Mouse (Mus musculus): ENCODE data around the gene Thsd4. TPM values are rescaled to one million over a fixed set of nuclear protein-coding genes. Genes with fewer than 3 reads are reported as not detected.
A peak's percentile ranks its signal among the peaks of the same experiment; 100 is the strongest.

Thsd4 gene
- polyA plus RNA-seq, 1 experiment, result 4.3 TPM

- Histone ChIP-seq H3K4me3 (ENCODE audit: control insufficient read depth, insufficient read depth, low read length) (no peak overlapping the region), H3K4me1 (replicated peaks; ENCODE audit: control insufficient read depth, insufficient read depth, low read length) (no peaks in the 10 kb centered on the region), H3K27me3 (ENCODE audit: control insufficient read depth, insufficient read depth, low read length) (no peaks in the 10 kb centered on the region), H3K36me3 (ENCODE audit: control insufficient read depth, insufficient read depth, low read length) (no peaks in the 10 kb centered on the region), H3K27ac (ENCODE audit: control insufficient read depth, insufficient read depth, low read length) (no peak overlapping the region)
- no peak for TF ChIP-seq POLR2A (IDR thresholded peaks at IDR 0.05; ENCODE audit: control insufficient read depth, extremely low read depth, insufficient read depth, low read length, poor library complexity)
- TF ChIP-seq CTCF (IDR thresholded peaks at IDR 0.05; ENCODE audit: borderline replicate concordance, control insufficient read depth, extremely low read depth, insufficient read depth, low read length, poor library complexity), result no peak
- 82% methylated on average over 8 of the region's 8 CpGs for WGBS
- DNase-seq, result no peak
Measured at GRCm38 (mm10) chr9:60002323-60002722, 519.5 kb downstream of the Thsd4 start.

- no peak for TF ChIP-seq POLR2A (IDR thresholded peaks at IDR 0.05; ENCODE audit: control insufficient read depth, extremely low read depth, insufficient read depth, low read length, poor library complexity)
- TF ChIP-seq CTCF (IDR thresholded peaks at IDR 0.05; ENCODE audit: borderline replicate concordance, control insufficient read depth, extremely low read depth, insufficient read depth, low read length, poor library complexity), result no peak
- no peaks in the 10 kb centered on the region for H3K4me1 ChIP-seq (replicated peaks; ENCODE audit: control insufficient read depth, insufficient read depth, low read length)
- H3K27me3 ChIP-seq (ENCODE audit: control insufficient read depth, insufficient read depth, low read length), result no peaks in the 10 kb centered on the region
- no peak for DNase-seq
- H3K27ac ChIP-seq (ENCODE audit: control insufficient read depth, insufficient read depth, low read length), result no peak overlapping the region
- WGBS, result 90% methylated on average over 3 of the region's 3 CpGs
- H3K4me3 ChIP-seq (ENCODE audit: control insufficient read depth, insufficient read depth, low read length), result no peak overlapping the region
- no peaks in the 10 kb centered on the region for H3K36me3 ChIP-seq (ENCODE audit: control insufficient read depth, insufficient read depth, low read length)
Measured at GRCm38 (mm10) chr9:60001444-60001843, 520.4 kb downstream of the Thsd4 start.

- Histone ChIP-seq H3K4me1 (replicated peaks; ENCODE audit: control insufficient read depth, insufficient read depth, low read length) (no peaks in the 10 kb centered on the region), H3K36me3 (ENCODE audit: control insufficient read depth, insufficient read depth, low read length) (no peaks in the 10 kb centered on the region), H3K27me3 (ENCODE audit: control insufficient read depth, insufficient read depth, low read length) (no peaks in the 10 kb centered on the region), H3K4me3 (ENCODE audit: control insufficient read depth, insufficient read depth, low read length) (no peak overlapping the region), H3K27ac (ENCODE audit: control insufficient read depth, insufficient read depth, low read length) (no peak overlapping the region)
- TF ChIP-seq POLR2A (IDR thresholded peaks at IDR 0.05; ENCODE audit: control insufficient read depth, extremely low read depth, insufficient read depth, low read length, poor library complexity), result no peak
- no peak for TF ChIP-seq CTCF (IDR thresholded peaks at IDR 0.05; ENCODE audit: borderline replicate concordance, control insufficient read depth, extremely low read depth, insufficient read depth, low read length, poor library complexity)
- DNase-seq, result no peak
- 94% methylated on average over 4 of the region's 4 CpGs for WGBS
Measured at GRCm38 (mm10) chr9:59997725-59998124, 524.1 kb downstream of the Thsd4 start.

- TF ChIP-seq CTCF (IDR thresholded peaks at IDR 0.05; ENCODE audit: borderline replicate concordance, control insufficient read depth, extremely low read depth, insufficient read depth, low read length, poor library complexity) (no peak), POLR2A (IDR thresholded peaks at IDR 0.05; ENCODE audit: control insufficient read depth, extremely low read depth, insufficient read depth, low read length, poor library complexity) (no peak)
Measured at GRCm38 (mm10) chr9:59991407-59991806, 530.4 kb downstream of the Thsd4 start.

GRCm38 (mm10) chr9:59989864-59990263, 532.0 kb downstream of the Thsd4 start:
- Histone ChIP-seq H3K36me3 (ENCODE audit: control insufficient read depth, insufficient read depth, low read length) (no peaks in the 10 kb centered on the region), H3K27me3 (ENCODE audit: control insufficient read depth, insufficient read depth, low read length) (no peaks in the 10 kb centered on the region), H3K27ac (ENCODE audit: control insufficient read depth, insufficient read depth, low read length) (no peak overlapping the region), H3K4me1 (replicated peaks; ENCODE audit: control insufficient read depth, insufficient read depth, low read length) (no peaks in the 10 kb centered on the region), H3K4me3 (ENCODE audit: control insufficient read depth, insufficient read depth, low read length) (no peak overlapping the region)
- TF ChIP-seq POLR2A (IDR thresholded peaks at IDR 0.05; ENCODE audit: control insufficient read depth, extremely low read depth, insufficient read depth, low read length, poor library complexity), result no peak
- TF ChIP-seq CTCF (IDR thresholded peaks at IDR 0.05; ENCODE audit: borderline replicate concordance, control insufficient read depth, extremely low read depth, insufficient read depth, low read length, poor library complexity), result no peak
- WGBS, result 0% methylated on average over 1 of the region's 1 CpGs
- peak; percentile 54 for DNase-seq

More at GRCm38 (mm10) chr9:59991407-59991806, 530.4 kb downstream of the Thsd4 start:
- no peaks in the 10 kb centered on the region for H3K27me3 ChIP-seq (ENCODE audit: control insufficient read depth, insufficient read depth, low read length)
- H3K36me3 ChIP-seq (ENCODE audit: control insufficient read depth, insufficient read depth, low read length), result no peaks in the 10 kb centered on the region
- no peaks in the 10 kb centered on the region for H3K4me1 ChIP-seq (replicated peaks; ENCODE audit: control insufficient read depth, insufficient read depth, low read length)
- no peak for DNase-seq
- H3K4me3 ChIP-seq (ENCODE audit: control insufficient read depth, insufficient read depth, low read length), result no peak overlapping the region
- no peak overlapping the region for H3K27ac ChIP-seq (ENCODE audit: control insufficient read depth, insufficient read depth, low read length)
- WGBS, result 89% methylated on average over 5 of the region's 5 CpGs

- no peak for TF ChIP-seq CTCF (IDR thresholded peaks at IDR 0.05; ENCODE audit: borderline replicate concordance, control insufficient read depth, extremely low read depth, insufficient read depth, low read length, poor library complexity)
- no peak for TF ChIP-seq POLR2A (IDR thresholded peaks at IDR 0.05; ENCODE audit: control insufficient read depth, extremely low read depth, insufficient read depth, low read length, poor library complexity)
- Histone ChIP-seq H3K36me3 (ENCODE audit: control insufficient read depth, insufficient read depth, low read length) (no peaks in the 10 kb centered on the region), H3K4me3 (ENCODE audit: control insufficient read depth, insufficient read depth, low read length) (no peak overlapping the region), H3K27me3 (ENCODE audit: control insufficient read depth, insufficient read depth, low read length) (no peaks in the 10 kb centered on the region), H3K27ac (ENCODE audit: control insufficient read depth, insufficient read depth, low read length) (no peak overlapping the region), H3K4me1 (replicated peaks; ENCODE audit: control insufficient read depth, insufficient read depth, low read length) (no peaks in the 10 kb centered on the region)
- WGBS, result 93% methylated on average over 3 of the region's 3 CpGs
- no peak for DNase-seq
Measured at GRCm38 (mm10) chr9:59985900-59986572, 535.8 kb downstream of the Thsd4 start.
